In the genomic region with DNA sequence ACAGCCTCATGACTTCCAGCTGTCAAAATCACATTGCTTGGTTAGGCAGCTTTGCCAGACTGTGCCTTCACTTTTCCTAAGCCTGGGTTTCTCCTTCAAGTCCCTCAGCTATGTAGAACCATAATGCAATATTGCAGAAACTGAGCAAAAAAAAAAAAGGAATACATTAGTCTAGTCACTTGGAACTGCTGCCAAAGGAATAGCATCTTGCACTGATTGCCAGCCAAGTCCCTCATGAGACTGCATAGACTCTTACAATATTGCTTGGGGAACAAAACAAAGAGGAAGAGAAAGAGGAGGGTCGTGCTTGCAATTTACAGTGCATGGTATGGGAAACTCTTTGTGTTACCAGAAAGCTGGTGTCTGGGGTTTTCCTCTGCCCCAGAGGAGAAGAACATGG, we compare ENCODE assay signal across 21 mouse cellular contexts.
A peak's percentile ranks its signal among the peaks of the same experiment; 100 is the strongest.
DNase-seq lines count a peak whose midpoint lies in the region; ATAC-seq and TF ChIP-seq lines count a peak whose summit lies in the region.
"Had no signal": no experiment of that assay in that cellular context is flagged by ENCODE, and none has a peak within 500 bp of the region (broad histone marks: within the 10 kb centered on the region; RNA-seq: fewer than 3 reads in every experiment).

No protein-coding gene starts in this region.

- H3K9me3 ChIP-seq in forebrain, embryonic 13.5 days (replicated peaks) = no peaks in the 10 kb centered on the region
- no peaks in the 10 kb centered on the region for H3K9me3 ChIP-seq in forebrain, embryonic 11.5 days (ENCODE audit: control insufficient read depth, low read length)
- H3K9me3 ChIP-seq: liver, embryonic 12.5 days; lung, embryonic 15.5 days; neural tube, embryonic 12.5 days had no signal

- no peak overlapping the region for H3K9ac ChIP-seq in forebrain, embryonic 13.5 days
- H3K9ac ChIP-seq in forebrain, embryonic 11.5 days (ENCODE audit: low read length) = no peak overlapping the region
- H3K9ac ChIP-seq: liver, embryonic 12.5 days; lung, embryonic 15.5 days; neural tube, embryonic 12.5 days had no signal

- H3K4me3 ChIP-seq in forebrain, embryonic 13.5 days = no peak overlapping the region
- no peak overlapping the region for H3K4me3 ChIP-seq in forebrain, embryonic 11.5 days (ENCODE audit: low read depth, low read length)
- no peak overlapping the region for H3K4me3 ChIP-seq in left cerebral cortex, adult 2 months
- no peak overlapping the region for H3K4me3 ChIP-seq in embryonic fibroblast, embryonic 13.5 days (ENCODE audit: insufficient read depth, low read length)
- H3K4me3 ChIP-seq: gastrocnemius, adult 2 months; liver, embryonic 12.5 days; lung, embryonic 15.5 days; neural tube, embryonic 12.5 days had no signal

- no peak for DNase-seq in forebrain, embryonic 11.5 days (ENCODE audit: low spot score)
- peak; percentile 15 to 62 for DNase-seq in left cerebral cortex, postnatal 14 days (ENCODE audit: low spot score in 2 of 2)
- no peak for DNase-seq in left cerebral cortex, adult 2 months (ENCODE audit: extremely low spot score in 1 of 2, low spot score in 2 of 2)
- peak; percentile 15 for DNase-seq in NIH3T3 (ENCODE audit: low read depth)
- DNase-seq in retina, embryonic 14.5 days (ENCODE audit: low spot score) = no peak
- DNase-seq: cerebellum, adult 11-12 months; cerebellum, postnatal 36 days; gastrocnemius, adult 2 months; heart, adult 18-20 months; heart, postnatal 4 days; kidney, adult 9 months; right cerebral cortex, postnatal 14 days; thymus, postnatal 36 days had no signal

- H3K27me3 ChIP-seq in forebrain, embryonic 13.5 days = no peaks in the 10 kb centered on the region
- no peaks in the 10 kb centered on the region for H3K27me3 ChIP-seq in forebrain, embryonic 11.5 days (ENCODE audit: control insufficient read depth, insufficient read depth, low read length)
- H3K27me3 ChIP-seq: liver, embryonic 12.5 days; lung, embryonic 15.5 days; neural tube, embryonic 12.5 days; Patski had no signal

- TF ChIP-seq POLR2A in embryonic fibroblast, embryonic 13.5 days (IDR thresholded peaks at IDR 0.05; ENCODE audit: low read depth, low read length) = no peak

- no peaks in the 10 kb centered on the region for H3K36me3 ChIP-seq in forebrain, embryonic 13.5 days (ENCODE audit: poor library complexity, severe bottlenecking)
- H3K36me3 ChIP-seq in forebrain, embryonic 11.5 days (ENCODE audit: control insufficient read depth, insufficient read depth, low read length) = no peaks in the 10 kb centered on the region
- H3K36me3 ChIP-seq: liver, embryonic 12.5 days; lung, embryonic 15.5 days; neural tube, embryonic 12.5 days had no signal

- 54% methylated on average over 1 of the region's 1 CpGs for WGBS in forebrain, embryonic 13.5 days
- WGBS in forebrain, embryonic 11.5 days = 75% methylated on average over 1 of the region's 1 CpGs

- intact Hi-C loops in left cerebral cortex, postnatal 14 days (cut with DNase I) = no loop called here
- intact Hi-C loops in left cerebral cortex, adult 2 months (cut with DNase I) = no loop called here

- TF ChIP-seq CTCF in left cerebral cortex, adult 2 months (IDR thresholded peaks at IDR 0.05) = no peak
- TF ChIP-seq CTCF in embryonic fibroblast, embryonic 13.5 days (IDR thresholded peaks at IDR 0.05; ENCODE audit: borderline replicate concordance, insufficient read depth, low read length) = no peak

- H3K4me2 ChIP-seq in forebrain, embryonic 13.5 days = no peak overlapping the region
- H3K4me2 ChIP-seq in forebrain, embryonic 11.5 days (ENCODE audit: low read depth, low read length, severe bottlenecking) = no peak overlapping the region
- H3K4me2 ChIP-seq: liver, embryonic 12.5 days; lung, embryonic 15.5 days; neural tube, embryonic 12.5 days had no signal

- H3K4me1 ChIP-seq in forebrain, embryonic 13.5 days = peaks cover 25% of the 10 kb centered on the region
- H3K4me1 ChIP-seq in forebrain, embryonic 11.5 days (replicated peaks; ENCODE audit: control insufficient read depth, insufficient read depth, low read length) = no peaks in the 10 kb centered on the region; the same call in 1 of the 2 replicates
- H3K4me1 ChIP-seq in embryonic fibroblast, embryonic 13.5 days (ENCODE audit: control insufficient read depth, insufficient read depth, low read length) = peaks cover 4% of the 10 kb centered on the region
- H3K4me1 ChIP-seq: liver, embryonic 12.5 days; neural tube, embryonic 12.5 days had no signal

- H3K27ac ChIP-seq in forebrain, embryonic 13.5 days = peak overlapping the region; percentile 28
- no peak overlapping the region for H3K27ac ChIP-seq in forebrain, embryonic 11.5 days (ENCODE audit: low read depth, low read length)
- no peak overlapping the region for H3K27ac ChIP-seq in left cerebral cortex, adult 2 months
- 0 out of 2 replicates have a peak overlapping the region, but pooled peaks have one; percentile 1 for H3K27ac ChIP-seq in embryonic fibroblast, embryonic 13.5 days (ENCODE audit: insufficient read depth, low read length)
- H3K27ac ChIP-seq: gastrocnemius, adult 2 months; liver, embryonic 12.5 days; lung, embryonic 15.5 days; neural tube, embryonic 12.5 days had no signal

- ATAC-seq in forebrain, embryonic 13.5 days = peak; percentile 57; the same call in 1 of the 2 replicates
- no peak for ATAC-seq in forebrain, embryonic 11.5 days (replicated peaks; ENCODE audit: low FRiP score)
- ATAC-seq: activated CD4-positive, CD25-positive, alpha-beta regulatory T cell, adult 4 months; inflammation-experienced regulatory T-cells, adult 6 months; liver, embryonic 12.5 days; Patski had no signal

Comparison
In these comparisons a context has a peak if more than half of its experiments do, and no peak if none do; other contexts are left out.
1. H3K27ac ChIP-seq: peak in forebrain, embryonic 13.5 days (single experiment) and embryonic fibroblast, embryonic 13.5 days (single experiment); none in forebrain, embryonic 11.5 days (single experiment) and left cerebral cortex, adult 2 months (single experiment).
2. DNase-seq: peak in left cerebral cortex, postnatal 14 days (2 of 2) and NIH3T3 (single experiment); none in forebrain, embryonic 11.5 days (single experiment), left cerebral cortex, adult 2 months (0 of 2) and retina, embryonic 14.5 days (single experiment).